Mouse (Mus musculus): ENCODE measurements around the gene Pdcd6.
A peak's percentile ranks its signal among the peaks of the same experiment; 100 is the strongest.

The Pdcd6 gene

GRCm38 (mm10) chr13:74317170-74317849 is at the start of gene Pdcd6:
TSS of gene Pdcd6 (minus strand) at chr13:74317580.
- DNase-seq, result peak; percentile 92

GRCm38 (mm10) chr13:74363859-74364235 is 46.5 kb upstream of the Pdcd6 start, which contains the start of gene Lrrc14b:
TSS of gene Lrrc14b (minus strand) at chr13:74364005.
- peak; percentile 40 for DNase-seq

GRCm38 (mm10) chr13:74363176-74363858 is 45.9 kb upstream of the Pdcd6 start:
- DNase-seq, result peak; percentile 18

GRCm38 (mm10) chr13:74362218-74362617 is 44.8 kb upstream of the Pdcd6 start:
- no peak for DNase-seq

GRCm38 (mm10) chr13:74356491-74356890 is 39.1 kb upstream of the Pdcd6 start:
- no peak for DNase-seq

- DNase-seq, result no peak
Observed at GRCm38 (mm10) chr13:74350435-74350906, 33.1 kb upstream of the Pdcd6 start.

GRCm38 (mm10) chr13:74349566-74350434 is 32.4 kb upstream of the Pdcd6 start, which contains the start of the genes Sdha and Ccdc127:
TSS of gene Sdha (minus strand) at chr13:74350280.
TSS of gene Ccdc127 (plus strand) at chr13:74350309.
- peak; percentile 96 for DNase-seq

- no peak for DNase-seq
Observed at GRCm38 (mm10) chr13:74341036-74341435, 23.7 kb upstream of the Pdcd6 start.

GRCm38 (mm10) chr13:74329321-74329720 is 11.9 kb upstream of the Pdcd6 start:
- no peak for DNase-seq

GRCm38 (mm10) chr13:74316789-74317169 is 601 bp downstream of the Pdcd6 start:
- no peak for DNase-seq

- no peak for DNase-seq
Observed at GRCm38 (mm10) chr13:74316386-74316785, 994 bp downstream of the Pdcd6 start.

- no peak for DNase-seq
Observed at GRCm38 (mm10) chr13:74314616-74315015, 2.8 kb downstream of the Pdcd6 start.

- no peak for DNase-seq
Observed at GRCm38 (mm10) chr13:74305780-74306179, 11.6 kb downstream of the Pdcd6 start.

GRCm38 (mm10) chr13:74305380-74305779 is 12.0 kb downstream of the Pdcd6 start:
- no peak for DNase-seq

GRCm38 (mm10) chr13:74302050-74303037 is 15.0 kb downstream of the Pdcd6 start:
- DNase-seq, result no peak

GRCm38 (mm10) chr13:74301607-74301984 is 15.8 kb downstream of the Pdcd6 start:
- no peak for DNase-seq

GRCm38 (mm10) chr13:74300925-74301606 is 16.3 kb downstream of the Pdcd6 start:
- DNase-seq, result peak; percentile 37

GRCm38 (mm10) chr13:74296376-74296775 is 21.0 kb downstream of the Pdcd6 start:
- no peak for DNase-seq

- DNase-seq, result no peak
Observed at GRCm38 (mm10) chr13:74292167-74292566, 25.2 kb downstream of the Pdcd6 start, which contains the start of gene Ahrr. TSS of gene Ahrr (minus strand) at chr13:74292331.

GRCm38 (mm10) chr13:74289646-74290045 is 27.7 kb downstream of the Pdcd6 start:
- DNase-seq, result no peak

GRCm38 (mm10) chr13:74282299-74282698 is 35.1 kb downstream of the Pdcd6 start:
- no peak for DNase-seq

All from cerebellum, adult 9-11 months (tissue).